Mouse (Mus musculus): ENCODE data around the gene Znhit3. TPM values are rescaled to one million over a fixed set of nuclear protein-coding genes. Genes with fewer than 3 reads are reported as not detected.

Gene Znhit3
- polyA plus RNA-seq, 1 experiment from 2014 or later: 63.8 TPM

GRCm38 (mm10) chr11:84871548-84872069 is 44.6 kb downstream of the Znhit3 start:
- Histone ChIP-seq H3K4me3 (peak overlapping the region; percentile 93), H3K9ac (peak overlapping the region; percentile 92), H3K9me3 (no peaks in the 10 kb centered on the region), H3K27ac (peak overlapping the region; percentile 94), H3K4me2 (replicated peaks) (peak overlapping the region; percentile 72), H3K36me3 (no peaks in the 10 kb centered on the region), H3K4me1 (peaks cover 16% of the 10 kb centered on the region), H3K27me3 (no peaks in the 10 kb centered on the region)
- ATAC-seq (ENCODE audit: insufficient number of reproducible peaks, insufficient read depth, low FRiP score, low TSS enrichment): no peak
- WGBS: 73% methylated on average over 4 of the region's 4 CpGs

DNA sequence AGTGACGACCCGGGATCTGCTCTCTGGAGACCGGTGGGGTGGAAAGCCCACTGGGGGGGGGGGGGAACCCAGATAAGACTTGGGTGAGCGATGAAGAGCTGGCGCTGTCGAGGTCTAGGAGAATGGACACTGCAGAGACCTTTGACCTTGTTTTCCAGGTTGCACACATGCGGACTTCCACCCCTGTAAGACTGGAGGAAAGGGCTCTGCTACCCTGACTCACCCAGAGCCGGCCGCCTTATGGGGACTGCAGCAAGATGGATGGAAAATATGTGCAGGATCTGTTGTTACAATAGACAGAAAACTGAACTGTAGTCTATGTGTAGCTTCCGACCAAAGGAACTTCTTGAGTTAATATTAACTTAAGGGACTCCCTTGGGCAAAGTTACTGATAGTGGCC is 45.1 kb downstream of the Znhit3 start:
- ATAC-seq (ENCODE audit: insufficient number of reproducible peaks, insufficient read depth, low FRiP score, low TSS enrichment): 0 out of 2 replicates have a peak, but pooled peaks have one; percentile 6
- Histone ChIP-seq H3K4me1 (peaks cover 16% of the 10 kb centered on the region), H3K36me3 (no peaks in the 10 kb centered on the region), H3K4me2 (replicated peaks) (peak overlapping the region; percentile 72), H3K27ac (peak overlapping the region; percentile 94), H3K4me3 (peak overlapping the region; percentile 93), H3K9me3 (no peaks in the 10 kb centered on the region), H3K27me3 (no peaks in the 10 kb centered on the region), H3K9ac (peak overlapping the region; percentile 92)
- under 1% methylated on average over 10 of the region's 10 CpGs for WGBS

DNA sequence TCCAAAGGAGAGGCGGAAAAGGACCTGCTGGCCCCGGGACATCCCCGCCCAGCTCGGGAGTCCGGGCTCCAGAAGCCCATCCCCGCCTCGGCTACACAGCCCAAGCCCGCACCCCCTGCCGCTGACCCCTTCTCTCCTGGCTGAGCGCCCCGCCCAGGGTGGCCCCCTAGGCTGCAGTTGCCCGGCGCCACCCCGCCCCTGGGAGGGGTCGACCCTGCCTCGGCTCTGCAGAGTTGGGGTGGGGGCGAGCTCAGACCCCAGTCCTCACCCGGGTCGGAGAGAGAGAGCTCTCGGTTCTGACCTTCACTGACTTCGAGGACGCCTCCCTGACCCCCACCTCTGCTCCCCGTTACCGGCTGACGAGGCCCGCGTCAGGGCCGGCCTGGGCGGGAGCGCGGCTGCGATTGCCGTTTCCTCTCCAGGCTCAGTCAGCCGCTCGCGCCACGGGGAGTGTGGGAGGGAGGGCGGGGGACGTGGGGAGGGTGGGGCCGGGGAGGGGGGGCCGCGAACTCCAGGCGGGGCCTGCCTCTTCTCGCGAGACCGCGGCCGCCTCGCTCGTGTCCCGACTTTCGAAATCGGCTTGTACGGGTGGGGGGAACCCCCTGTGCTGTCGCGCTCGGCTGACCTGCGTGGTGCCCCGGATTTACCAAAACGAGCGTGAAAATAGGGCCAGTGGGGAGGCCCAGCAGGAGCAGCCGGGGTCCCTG is 45.7 kb downstream of the Znhit3 start, which contains the start of gene Ggnbp2:
Gene Ggnbp2, minus strand, starts transcription at position 481 of the 707 bp plus-strand sequence.
- H3K4me1 ChIP-seq: peaks cover 16% of the 10 kb centered on the region
- peak within 1 kb of the TSS; percentile 93 for H3K4me3 ChIP-seq
- ATAC-seq (ENCODE audit: insufficient number of reproducible peaks, insufficient read depth, low FRiP score, low TSS enrichment): peak; percentile 88
- peak within 1 kb of the TSS; percentile 94 for H3K27ac ChIP-seq
- H3K9me3 ChIP-seq: no peaks in the 10 kb centered on the region
- no peaks in the 10 kb centered on the region for H3K27me3 ChIP-seq
- under 1% methylated on average over 45 of the region's 62 CpGs for WGBS
- H3K4me2 ChIP-seq (replicated peaks): peak within 1 kb of the TSS; percentile 72
- peak within 1 kb of the TSS; percentile 93 for H3K9ac ChIP-seq
- no peaks in the 10 kb centered on the region for H3K36me3 ChIP-seq

GRCm38 (mm10) chr11:84869537-84870232 is 46.5 kb downstream of the Znhit3 start:
- Histone ChIP-seq H3K4me3 (peak overlapping the region; percentile 93), H3K9me3 (no peaks in the 10 kb centered on the region), H3K4me2 (replicated peaks) (peak overlapping the region; percentile 72), H3K4me1 (peaks cover 16% of the 10 kb centered on the region), H3K27ac (peak overlapping the region; percentile 94), H3K36me3 (no peaks in the 10 kb centered on the region), H3K9ac (peak overlapping the region; percentile 93), H3K27me3 (no peaks in the 10 kb centered on the region)
- ATAC-seq (ENCODE audit: insufficient number of reproducible peaks, insufficient read depth, low FRiP score, low TSS enrichment): peak; percentile 87
- under 1% methylated on average over 61 of the region's 61 CpGs for WGBS

DNA sequence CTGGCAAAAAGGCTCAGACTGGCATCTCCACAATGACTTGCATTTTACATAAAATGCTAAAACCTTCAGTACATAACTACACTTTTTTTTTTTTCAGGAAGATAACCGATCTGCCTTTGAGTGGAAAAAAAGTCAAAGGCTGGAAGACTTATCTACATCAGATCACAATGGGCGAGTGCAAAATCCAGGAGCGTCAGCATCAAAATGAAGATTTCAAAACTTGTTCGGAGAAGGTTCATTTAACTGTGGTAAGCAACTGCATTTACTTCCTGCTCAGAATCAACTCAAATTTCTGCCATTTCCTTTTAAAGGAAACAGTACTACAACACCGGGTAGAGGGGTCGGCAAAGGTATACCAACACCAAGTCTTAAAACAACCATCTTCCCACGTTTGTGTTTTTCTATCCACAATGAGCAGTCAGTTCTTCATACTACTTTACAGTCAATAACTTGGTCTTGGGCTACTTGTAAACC is 47.3 kb downstream of the Znhit3 start:
- WGBS: 14% methylated on average over 7 of the region's 7 CpGs
- peaks cover 16% of the 10 kb centered on the region for H3K4me1 ChIP-seq
- H3K9me3 ChIP-seq: no peaks in the 10 kb centered on the region
- H3K36me3 ChIP-seq: no peaks in the 10 kb centered on the region
- no peak for ATAC-seq (ENCODE audit: insufficient number of reproducible peaks, insufficient read depth, low FRiP score, low TSS enrichment)
- 0 out of 2 replicates have a peak overlapping the region, but pooled peaks have one; percentile 94 for H3K27ac ChIP-seq
- H3K4me3 ChIP-seq: peak overlapping the region; percentile 93
- peak overlapping the region; percentile 93 for H3K9ac ChIP-seq
- H3K4me2 ChIP-seq (replicated peaks): peak overlapping the region; percentile 72
- H3K27me3 ChIP-seq: no peaks in the 10 kb centered on the region

GRCm38 (mm10) chr11:84867586-84867985 is 48.6 kb downstream of the Znhit3 start:
- WGBS: 92% methylated on average over 2 of the region's 2 CpGs

GRCm38 (mm10) chr11:84865268-84865667 is 50.9 kb downstream of the Znhit3 start:
- Histone ChIP-seq H3K27me3 (no peaks in the 10 kb centered on the region), H3K36me3 (peaks cover 3% of the 10 kb centered on the region; the same call in 1 of the 2 replicates), H3K4me1 (peaks cover 13% of the 10 kb centered on the region), H3K4me3 (no peak overlapping the region), H3K4me2 (replicated peaks) (no peak overlapping the region), H3K9me3 (no peaks in the 10 kb centered on the region), H3K27ac (no peak overlapping the region), H3K9ac (no peak overlapping the region)
- WGBS: 54% methylated on average over 2 of the region's 2 CpGs
- no peak for ATAC-seq (ENCODE audit: insufficient number of reproducible peaks, insufficient read depth, low FRiP score, low TSS enrichment)

More at GRCm38 (mm10) chr11:84867586-84867985, 48.6 kb downstream of the Znhit3 start:
- ATAC-seq (ENCODE audit: insufficient number of reproducible peaks, insufficient read depth, low FRiP score, low TSS enrichment): no peak
- Histone ChIP-seq H3K27me3 (no peaks in the 10 kb centered on the region), H3K27ac (no peak overlapping the region), H3K9ac (no peak overlapping the region; the same call in 1 of the 2 replicates), H3K9me3 (no peaks in the 10 kb centered on the region), H3K4me3 (no peak overlapping the region), H3K4me1 (peaks cover 16% of the 10 kb centered on the region), H3K36me3 (no peaks in the 10 kb centered on the region), H3K4me2 (replicated peaks) (no peak overlapping the region)

Small RNA genes lying within 50 kb of the gene (microRNA-seq; reads per million reads assigned to microRNA genes)
- not detected for gene Gm23564

Other genes starting within 250 kb of the Znhit3 start
- gene Mrm1, start 96.9 kb downstream of the Znhit3 start, polyA plus RNA-seq (2016; fragmentation: Nextera tagmentation; extraction: Ambion mirVana): 8.1 and 8.8 TPM in 2 replicates
- 12.3 and 13.5 TPM in 2 replicates for gene Dhrs11, start 87.4 kb downstream of the Znhit3 start, polyA plus RNA-seq (2016; fragmentation: Nextera tagmentation; extraction: Ambion mirVana)
- 73.6 and 75.1 TPM in 2 replicates for gene Ggnbp2, start 45.5 kb downstream of the Znhit3 start, polyA plus RNA-seq (2016; fragmentation: Nextera tagmentation; extraction: Ambion mirVana)
- 10.2 and 10.7 TPM in 2 replicates for gene Myo19, start 36.2 kb downstream of the Znhit3 start, polyA plus RNA-seq (2016; fragmentation: Nextera tagmentation; extraction: Ambion mirVana)
- 2.3 and 2.6 TPM in 2 replicates for gene Pigw, start 36.1 kb downstream of the Znhit3 start, polyA plus RNA-seq (2016; fragmentation: Nextera tagmentation; extraction: Ambion mirVana)
- gene Car4, start 41.4 kb upstream of the Znhit3 start, polyA plus RNA-seq (2016; fragmentation: Nextera tagmentation; extraction: Ambion mirVana): 0.86 and 1.4 TPM in 2 replicates
- gene Usp32, start 223.8 kb upstream of the Znhit3 start, polyA plus RNA-seq (2016; fragmentation: Nextera tagmentation; extraction: Ambion mirVana): 5.6 and 6.8 TPM in 2 replicates